ENCODE assay signal across 21 mouse cellular contexts in genomic region chr4:89001470-89001869, GRCm38 (mm10).
DNase-seq lines count a peak whose midpoint lies in the region; TF ChIP-seq lines count a peak whose summit lies in the region.
"Had no signal": no experiment of that assay in that cellular context is flagged by ENCODE, and none has a peak within 500 bp of the region (broad histone marks: within the 10 kb centered on the region; RNA-seq: fewer than 3 reads in every experiment).

No protein-coding gene starts in this region.

- peaks cover 8% of the 10 kb centered on the region for H3K4me1 ChIP-seq in embryonic fibroblast, embryonic 13.5 days (ENCODE audit: control insufficient read depth, insufficient read depth, low read length)
- H3K4me1 ChIP-seq: embryonic facial prominence, embryonic 10.5 days; forebrain, embryonic 10.5 days; heart, embryonic 15.5 days; hindbrain, embryonic 13.5 days had no signal

- no peak for TF ChIP-seq CTCF in embryonic fibroblast, embryonic 13.5 days (IDR thresholded peaks at IDR 0.05; ENCODE audit: borderline replicate concordance, insufficient read depth, low read length)

- no peak for TF ChIP-seq POLR2A in embryonic fibroblast, embryonic 13.5 days (IDR thresholded peaks at IDR 0.05; ENCODE audit: low read depth, low read length)

- H3K27ac ChIP-seq in embryonic fibroblast, embryonic 13.5 days (ENCODE audit: insufficient read depth, low read length) = peak overlapping the region; percentile 90
- H3K27ac ChIP-seq: embryonic facial prominence, embryonic 10.5 days; forebrain, embryonic 10.5 days; heart, adult 2 months; heart, embryonic 15.5 days; hindbrain, embryonic 13.5 days; hindbrain, postnatal 0 days had no signal

- no peak overlapping the region for H3K4me3 ChIP-seq in embryonic fibroblast, embryonic 13.5 days (ENCODE audit: insufficient read depth, low read length)
- H3K4me3 ChIP-seq: embryonic facial prominence, embryonic 10.5 days; erythroblast, embryonic 14.5 days; forebrain, embryonic 10.5 days; heart, adult 2 months; heart, embryonic 15.5 days; hindbrain, embryonic 13.5 days had no signal

- DNase-seq in CD4-positive helper T cell, adult 2 months (ENCODE audit: low read depth, low spot score) = peak; percentile 41
- DNase-seq in NIH3T3 (ENCODE audit: low read depth) = peak; percentile 53
- DNase-seq in naive thymus-derived CD4-positive, alpha-beta T cell, adult 2 months (ENCODE audit: low read depth) = peak; percentile 19
- no peak for DNase-seq in adrenal gland, postnatal 25 days
- no peak for DNase-seq in lung, postnatal 4 days
- no peak for DNase-seq in lung, postnatal 10 days
- DNase-seq: adrenal gland, adult 8-10 months; cerebellum, adult 18-20 months; cerebellum, adult 9-11 months; cerebellum, postnatal 36 days; gastrocnemius, postnatal 14 days; heart, adult 2 months; heart, postnatal 14 days; kidney, adult 8-10 months had no signal

Comparison
In these comparisons a context has a peak if more than half of its experiments do, and no peak if none do; other contexts are left out.
1. DNase-seq: peak in CD4-positive helper T cell, adult 2 months (single experiment), NIH3T3 (single experiment) and naive thymus-derived CD4-positive, alpha-beta T cell, adult 2 months (single experiment); none in adrenal gland, postnatal 25 days (single experiment), lung, postnatal 4 days (0 of 2) and lung, postnatal 10 days (single experiment).